Mouse (Mus musculus): Measurements from ENCODE around the gene Olfr629. TPM values are rescaled to one million over a fixed set of nuclear protein-coding genes. Genes with fewer than 3 reads are reported as not detected.

Gene Olfr629
- total RNA-seq, 1 experiment = not detected

DNA sequence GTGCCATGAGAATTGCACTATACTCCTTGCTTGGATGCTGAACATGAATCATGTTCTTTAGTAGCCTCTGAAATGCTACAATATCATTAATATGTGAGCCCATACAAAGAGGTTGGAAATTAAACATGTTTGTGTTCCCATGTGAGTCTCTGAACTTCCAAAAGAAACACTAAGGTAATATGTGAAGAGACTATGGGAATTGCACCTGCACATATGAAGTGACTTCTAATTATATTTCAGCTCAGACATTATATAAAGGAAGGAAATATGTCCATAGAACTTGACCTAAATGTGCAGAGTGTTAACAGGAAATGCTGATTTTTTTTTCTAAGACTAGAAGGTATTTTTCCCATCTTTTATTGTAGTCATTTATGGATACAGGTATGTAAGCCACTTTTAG, 30.4 kb downstream of the Olfr629 start, which contains the start of gene Olfr243:
Gene Olfr243 (plus strand): TSS at position 301 of the 400 bp plus-strand sequence.
- H3K9ac ChIP-seq (ENCODE audit: insufficient read depth, low read depth, low read length, poor library complexity, severe bottlenecking) = no peak within 1 kb of the TSS
- in situ Hi-C loops (cut with MboI; ENCODE audit: low sequenced_read_pairs in 2 of 2, unreplicated experiment in 2 of 2) = no loop called here
- no peaks in the 10 kb centered on the region for H3K4me1 ChIP-seq (ENCODE audit: control insufficient read depth in 2 of 2, insufficient read depth in 2 of 2, low read length in 2 of 2, poor library complexity in 1 of 2)
- no peaks in the 10 kb centered on the region for H3K9me3 ChIP-seq (ENCODE audit: control insufficient read depth, insufficient read depth, low read depth, low read length)
- H3K4me3 ChIP-seq (ENCODE audit: insufficient read depth in 1 of 2, low read depth in 1 of 2, low read length in 2 of 2, poor library complexity in 1 of 2, severe bottlenecking in 1 of 2) = no peak within 1 kb of the TSS
- H3K36me3 ChIP-seq (ENCODE audit: control insufficient read depth, insufficient read depth, low read length, poor library complexity, severe bottlenecking) = no peaks in the 10 kb centered on the region
- H3K27ac ChIP-seq (ENCODE audit: insufficient read depth, low read depth, low read length, poor library complexity, severe bottlenecking) = no peak within 1 kb of the TSS
- DNase-seq (ENCODE audit: low read depth, low spot score) = no peak
- no peak for TF ChIP-seq ZNF384 (IDR thresholded peaks at IDR 0.05; ENCODE audit: low read depth, low read length)
- TF ChIP-seq CHD2 (IDR thresholded peaks at IDR 0.05; ENCODE audit: low read depth, low read length) = no peak
- TF ChIP-seq ZC3H11A (IDR thresholded peaks at IDR 0.05; ENCODE audit: borderline replicate concordance, low read depth, low read length) = no peak
- no peak for TF ChIP-seq MAFK (IDR thresholded peaks at IDR 0.05; ENCODE audit: insufficient read depth, low read depth, low read length)
- no peak for TF ChIP-seq HCFC1 (IDR thresholded peaks at IDR 0.05; ENCODE audit: borderline replicate concordance, insufficient read depth, low read length)

DNA sequence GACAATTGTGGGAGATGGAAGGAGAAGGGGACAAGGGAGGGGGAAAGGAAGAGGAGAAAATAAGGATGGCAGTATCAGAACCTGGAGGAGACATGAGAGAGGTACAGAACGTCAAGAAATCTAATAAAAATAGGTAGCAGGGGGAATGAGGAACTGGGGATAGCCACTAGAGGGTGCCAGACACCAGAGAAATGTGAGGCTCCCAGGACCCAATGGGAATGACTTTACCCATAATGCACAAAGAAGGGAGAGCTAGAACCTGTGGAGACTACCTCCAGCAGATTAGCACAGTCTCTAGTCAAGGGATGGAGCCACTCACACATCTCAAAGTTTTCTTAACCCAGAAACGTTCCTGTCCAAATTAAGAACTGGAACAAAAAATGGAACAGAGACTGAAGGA, 32.7 kb downstream of the Olfr629 start:
- H3K9me3 ChIP-seq (ENCODE audit: control insufficient read depth, insufficient read depth, low read depth, low read length) = no peaks in the 10 kb centered on the region
- H3K9ac ChIP-seq (ENCODE audit: insufficient read depth, low read depth, low read length, poor library complexity, severe bottlenecking) = no peak overlapping the region
- no peaks in the 10 kb centered on the region for H3K4me1 ChIP-seq (ENCODE audit: control insufficient read depth in 2 of 2, insufficient read depth in 2 of 2, low read length in 2 of 2, poor library complexity in 1 of 2)
- H3K4me3 ChIP-seq (ENCODE audit: insufficient read depth in 1 of 2, low read depth in 1 of 2, low read length in 2 of 2, poor library complexity in 1 of 2, severe bottlenecking in 1 of 2) = no peak overlapping the region
- H3K36me3 ChIP-seq (ENCODE audit: control insufficient read depth, insufficient read depth, low read length, poor library complexity, severe bottlenecking) = no peaks in the 10 kb centered on the region
- TF ChIP-seq ZC3H11A (IDR thresholded peaks at IDR 0.05; ENCODE audit: borderline replicate concordance, low read depth, low read length) = no peak
- no peak for TF ChIP-seq HCFC1 (IDR thresholded peaks at IDR 0.05; ENCODE audit: borderline replicate concordance, insufficient read depth, low read length)
- no peak for TF ChIP-seq ZNF384 (IDR thresholded peaks at IDR 0.05; ENCODE audit: low read depth, low read length)
- TF ChIP-seq CHD2 (IDR thresholded peaks at IDR 0.05; ENCODE audit: low read depth, low read length) = no peak
- no peak for TF ChIP-seq MAFK (IDR thresholded peaks at IDR 0.05; ENCODE audit: insufficient read depth, low read depth, low read length)
- DNase-seq (ENCODE audit: low read depth, low spot score) = no peak
- no peak overlapping the region for H3K27ac ChIP-seq (ENCODE audit: insufficient read depth, low read depth, low read length, poor library complexity, severe bottlenecking)
- in situ Hi-C loops (cut with MboI; ENCODE audit: low sequenced_read_pairs in 2 of 2, unreplicated experiment in 2 of 2) = no loop called here

DNA sequence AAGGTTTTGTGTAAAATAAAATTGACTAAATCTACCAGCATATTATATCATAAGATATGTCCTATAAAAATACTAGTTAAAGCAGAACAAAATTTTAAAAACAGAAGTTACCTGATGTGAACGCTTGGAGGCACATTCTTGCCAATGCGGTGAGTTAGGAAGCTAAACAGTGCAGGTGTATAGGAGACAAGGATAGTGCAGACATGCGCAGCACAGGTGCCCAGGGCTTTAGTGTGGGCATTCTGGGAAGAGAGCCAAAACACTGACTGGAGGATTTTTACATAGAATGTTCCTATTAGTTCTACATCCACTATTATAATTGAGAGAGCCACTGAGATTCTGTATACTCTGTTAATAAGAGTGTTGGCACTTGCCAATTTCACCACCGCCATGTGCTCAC, 45.3 kb downstream of the Olfr629 start:
- Histone ChIP-seq H3K27ac (ENCODE audit: insufficient read depth, low read depth, low read length, poor library complexity, severe bottlenecking) (no peak overlapping the region), H3K4me3 (ENCODE audit: insufficient read depth in 1 of 2, low read depth in 1 of 2, low read length in 2 of 2, poor library complexity in 1 of 2, severe bottlenecking in 1 of 2) (no peak overlapping the region), H3K36me3 (ENCODE audit: control insufficient read depth, insufficient read depth, low read length, poor library complexity, severe bottlenecking) (no peaks in the 10 kb centered on the region), H3K4me1 (ENCODE audit: control insufficient read depth in 2 of 2, insufficient read depth in 2 of 2, low read length in 2 of 2, poor library complexity in 1 of 2) (no peaks in the 10 kb centered on the region), H3K9me3 (ENCODE audit: control insufficient read depth, insufficient read depth, low read depth, low read length) (no peaks in the 10 kb centered on the region), H3K9ac (ENCODE audit: insufficient read depth, low read depth, low read length, poor library complexity, severe bottlenecking) (no peak overlapping the region)
- no peak for DNase-seq (ENCODE audit: low read depth, low spot score)
- TF ChIP-seq MAFK (IDR thresholded peaks at IDR 0.05; ENCODE audit: insufficient read depth, low read depth, low read length) (no peak), ZC3H11A (IDR thresholded peaks at IDR 0.05; ENCODE audit: borderline replicate concordance, low read depth, low read length) (no peak), CHD2 (IDR thresholded peaks at IDR 0.05; ENCODE audit: low read depth, low read length) (no peak), HCFC1 (IDR thresholded peaks at IDR 0.05; ENCODE audit: borderline replicate concordance, insufficient read depth, low read length) (no peak), ZNF384 (IDR thresholded peaks at IDR 0.05; ENCODE audit: low read depth, low read length) (no peak)
- in situ Hi-C loops (cut with MboI; ENCODE audit: low sequenced_read_pairs in 2 of 2, unreplicated experiment in 2 of 2) = no loop called here

Other genes starting within 250 kb of the Olfr629 start
- not detected in 2 replicates for gene Olfr609, start 246.9 kb downstream of the Olfr629 start, total RNA-seq (2012; rRNA removed)
- not detected in 2 replicates for gene Olfr610, start 232.8 kb downstream of the Olfr629 start, total RNA-seq (2012; rRNA removed)
- not detected in 2 replicates for gene Olfr611, start 224.1 kb downstream of the Olfr629 start, total RNA-seq (2012; rRNA removed)
- gene Olfr612, start 202.2 kb downstream of the Olfr629 start, total RNA-seq (2012; rRNA removed) = not detected in 2 replicates
- gene Olfr613, start 196.9 kb downstream of the Olfr629 start, total RNA-seq (2012; rRNA removed) = not detected in 2 replicates
- not detected in 2 replicates for gene Olfr615, start 188.9 kb downstream of the Olfr629 start, total RNA-seq (2012; rRNA removed)
- not detected in 2 replicates for gene Olfr616, start 175.8 kb downstream of the Olfr629 start, total RNA-seq (2012; rRNA removed)
- not detected in 2 replicates for gene Olfr617, start 171.9 kb downstream of the Olfr629 start, total RNA-seq (2012; rRNA removed)
- gene Olfr618, start 154.8 kb downstream of the Olfr629 start, total RNA-seq (2012; rRNA removed) = not detected in 2 replicates
- not detected in 2 replicates for gene Olfr619, start 144.4 kb downstream of the Olfr629 start, total RNA-seq (2012; rRNA removed)
- not detected in 2 replicates for gene Olfr620, start 132.4 kb downstream of the Olfr629 start, total RNA-seq (2012; rRNA removed)
- gene Olfr622, start 102.2 kb downstream of the Olfr629 start, total RNA-seq (2012; rRNA removed) = not detected in 2 replicates
- gene Olfr623, start 81.2 kb downstream of the Olfr629 start, total RNA-seq (2012; rRNA removed) = not detected in 2 replicates
- 0.04 TPM in 1 of 2 replicates, not detected in the other for gene Olfr624, start 73.8 kb downstream of the Olfr629 start, total RNA-seq (2012; rRNA removed)
- not detected in 2 replicates for gene Olfr625-ps1, start 62.2 kb downstream of the Olfr629 start, total RNA-seq (2012; rRNA removed)
- not detected in 2 replicates for gene Olfr243, start 30.3 kb downstream of the Olfr629 start, total RNA-seq (2012; rRNA removed)
- not detected in 2 replicates for gene Olfr628, start 14.6 kb downstream of the Olfr629 start, total RNA-seq (2012; rRNA removed)
- not detected in 2 replicates for gene Olfr630, start 12.4 kb upstream of the Olfr629 start, total RNA-seq (2012; rRNA removed)
- gene Olfr69, start 26.7 kb upstream of the Olfr629 start, total RNA-seq (2012; rRNA removed) = not detected in 2 replicates
- not detected in 2 replicates for gene Olfr68, start 34.8 kb upstream of the Olfr629 start, total RNA-seq (2012; rRNA removed)
- gene Olfr67, start 46.9 kb upstream of the Olfr629 start, total RNA-seq (2012; rRNA removed) = not detected in 2 replicates
- gene Hbb-bt, start 69.1 kb upstream of the Olfr629 start, total RNA-seq (2012; rRNA removed) = not detected in 2 replicates
- gene Hbb-bs, start 83.2 kb upstream of the Olfr629 start, total RNA-seq (2012; rRNA removed) = not detected in 2 replicates
- gene Hbb-bh2, start 95.6 kb upstream of the Olfr629 start, total RNA-seq (2012; rRNA removed) = not detected in 2 replicates
- gene Hbb-bh1, start 98.2 kb upstream of the Olfr629 start, total RNA-seq (2012; rRNA removed) = not detected in 2 replicates
- gene Hbb-y, start 108.3 kb upstream of the Olfr629 start, total RNA-seq (2012; rRNA removed) = not detected in 2 replicates
- not detected in 2 replicates for gene Olfr66, start 141.3 kb upstream of the Olfr629 start, total RNA-seq (2012; rRNA removed)
- gene Olfr64, start 149.5 kb upstream of the Olfr629 start, total RNA-seq (2012; rRNA removed) = not detected in 2 replicates
- gene Olfr65, start 158.5 kb upstream of the Olfr629 start, total RNA-seq (2012; rRNA removed) = not detected in 2 replicates
- gene Olfr631, start 183.9 kb upstream of the Olfr629 start, total RNA-seq (2012; rRNA removed) = not detected in 2 replicates
- gene Olfr632, start 189.4 kb upstream of the Olfr629 start, total RNA-seq (2012; rRNA removed) = not detected in 2 replicates
- not detected in 2 replicates for gene Olfr633, start 199.5 kb upstream of the Olfr629 start, total RNA-seq (2012; rRNA removed)
- not detected in 2 replicates for gene Olfr635, start 226.2 kb upstream of the Olfr629 start, total RNA-seq (2012; rRNA removed)

Measured in ES-E14 (cell line).